Mouse (Mus musculus) frontal cortex, adult 2 months (tissue): ENCODE measurements around the gene Bid. TPM values are rescaled to one million over a fixed set of nuclear protein-coding genes. Genes with fewer than 3 reads are reported as not detected.

Experiments used
- polyA plus RNA-seq: library from polyadenylated mRNA; depleted of rRNA; stranded (reverse); fragments of >200 nt; gene quantifications from 2 replicates; pipeline ENCODE4 v1.2.3, GENCODE M21; 2012; rRNA removed

The Bid gene
- polyA plus RNA-seq, 1 experiment, result 20.1 TPM

Other genes starting within 250 kb of the Bid start
- gene Slc25a18, start 143.3 kb downstream of the Bid start, polyA plus RNA-seq, result 123 and 130 TPM in 2 replicates
- 566 and 574 TPM in 2 replicates for gene Atp6v1e1, start 94.1 kb downstream of the Bid start, polyA plus RNA-seq
- gene Bcl2l13, start 80.6 kb downstream of the Bid start, polyA plus RNA-seq, result 22.3 and 23.8 TPM in 2 replicates
- 63.6 and 64.3 TPM in 2 replicates for gene Mical3, start 214.1 kb upstream of the Bid start, polyA plus RNA-seq